Mouse (Mus musculus): ENCODE data around the gene Polr2j. TPM values are rescaled to one million over a fixed set of nuclear protein-coding genes. Genes with fewer than 3 reads are reported as not detected.

Polr2j gene
- polyA plus RNA-seq, 1 experiment: 139 TPM

DNA sequence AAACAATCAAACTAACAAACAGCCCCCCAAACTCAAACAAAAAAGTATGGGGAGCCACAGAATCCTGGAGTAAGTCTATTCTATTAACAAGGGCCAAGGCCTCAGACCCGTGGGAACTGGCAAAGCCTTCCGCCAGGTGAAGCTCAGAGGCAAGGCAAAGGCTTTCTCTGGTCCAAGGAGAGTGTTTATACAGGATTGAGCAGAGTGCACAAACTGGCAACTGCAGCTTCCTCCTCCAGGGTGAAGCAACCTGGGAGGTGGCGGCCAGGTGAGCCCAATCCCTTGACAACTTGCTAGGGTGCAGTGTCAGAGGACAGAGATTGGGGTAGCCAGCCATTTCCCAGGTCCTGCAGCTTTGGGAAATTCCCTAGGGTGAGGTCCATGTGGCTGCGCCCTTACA, 50.9 kb downstream of the Polr2j start:
- no peak overlapping the region for H3ac ChIP-seq (ENCODE audit: control insufficient read depth, insufficient read length)
- no peaks in the 10 kb centered on the region for H3K27me3 ChIP-seq (ENCODE audit: control insufficient read depth, insufficient read depth, insufficient read length)
- no peak overlapping the region for H3K4me3 ChIP-seq
- H3K79me2 ChIP-seq (ENCODE audit: control insufficient read depth, insufficient read depth): peaks cover 10% of the 10 kb centered on the region
- TF ChIP-seq MAX (IDR thresholded peaks at IDR 0.05; ENCODE audit: low read depth) (no peak), MYOD1 (IDR thresholded peaks at IDR 0.05; ENCODE audit: control insufficient read depth in 1 of 3, insufficient read length in 2 of 3, low read depth in 2 of 3) (no peak), E2F4 (IDR thresholded peaks at IDR 0.05; ENCODE audit: insufficient read depth) (no peak), REST (IDR thresholded peaks at IDR 0.05; ENCODE audit: insufficient read depth, insufficient read length) (no peak), TCF12 (IDR thresholded peaks at IDR 0.05; ENCODE audit: insufficient read depth, poor library complexity, severe bottlenecking) (no peak), POLR2AphosphoS2 (IDR thresholded peaks at IDR 0.05; ENCODE audit: insufficient read length, low read depth) (no peak)
- H3K4me2 ChIP-seq (ENCODE audit: low read depth): no peak overlapping the region
- peaks cover 5% of the 10 kb centered on the region for H3K36me3 ChIP-seq (ENCODE audit: control insufficient read depth, insufficient read depth)

DNA sequence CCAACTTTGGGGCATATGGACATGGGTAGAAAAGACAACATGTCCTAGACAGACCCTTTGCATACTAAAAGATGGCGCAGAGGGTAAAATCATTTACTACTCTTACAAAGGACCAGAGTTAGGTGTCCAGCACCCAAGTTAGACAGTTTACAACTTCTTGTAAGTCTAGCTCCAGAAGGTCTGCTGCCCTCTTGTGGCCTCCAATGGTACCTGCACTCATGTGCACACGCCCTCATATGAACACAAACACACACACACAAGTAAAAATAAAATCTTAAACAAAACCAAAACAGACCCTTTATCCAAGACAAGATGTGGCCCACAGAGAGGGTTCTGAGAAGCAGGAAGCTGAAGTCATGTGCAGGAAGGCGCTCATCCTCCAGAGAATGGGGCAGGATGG, 51.6 kb downstream of the Polr2j start:
- H3ac ChIP-seq (ENCODE audit: control insufficient read depth, insufficient read length): no peak overlapping the region
- no peaks in the 10 kb centered on the region for H3K27me3 ChIP-seq (ENCODE audit: control insufficient read depth, insufficient read depth, insufficient read length)
- H3K79me2 ChIP-seq (ENCODE audit: control insufficient read depth, insufficient read depth): peaks cover 10% of the 10 kb centered on the region
- H3K36me3 ChIP-seq (ENCODE audit: control insufficient read depth, insufficient read depth): peaks cover 5% of the 10 kb centered on the region
- no peak for TF ChIP-seq REST (IDR thresholded peaks at IDR 0.05; ENCODE audit: insufficient read depth, insufficient read length)
- no peak for TF ChIP-seq MYOG (IDR thresholded peaks at IDR 0.05; ENCODE audit: control insufficient read depth in 1 of 3, insufficient read depth in 1 of 3, insufficient read length in 2 of 3, low read depth in 2 of 3)
- no peak for TF ChIP-seq USF1 (IDR thresholded peaks at IDR 0.05; ENCODE audit: low read depth)
- TF ChIP-seq POLR2A (IDR thresholded peaks at IDR 0.05; ENCODE audit: insufficient read length, low read depth): no peak
- TF ChIP-seq E2F4 (IDR thresholded peaks at IDR 0.05; ENCODE audit: insufficient read depth): no peak
- no peak for TF ChIP-seq TCF12 (IDR thresholded peaks at IDR 0.05; ENCODE audit: insufficient read depth, poor library complexity, severe bottlenecking)
- TF ChIP-seq MAX (IDR thresholded peaks at IDR 0.05; ENCODE audit: low read depth): no peak
- TF ChIP-seq POLR2AphosphoS2 (IDR thresholded peaks at IDR 0.05; ENCODE audit: insufficient read length, low read depth): no peak
- TF ChIP-seq CEBPB (IDR thresholded peaks at IDR 0.05; ENCODE audit: insufficient read depth, poor library complexity, severe bottlenecking): no peak
- TF ChIP-seq MYOD1 (IDR thresholded peaks at IDR 0.05; ENCODE audit: control insufficient read depth in 1 of 3, insufficient read length in 2 of 3, low read depth in 2 of 3): no peak
- no peak for TF ChIP-seq TCF3 (IDR thresholded peaks at IDR 0.05; ENCODE audit: insufficient read length, low read depth)
- no peak for TF ChIP-seq SRF (IDR thresholded peaks at IDR 0.05; ENCODE audit: control insufficient read depth, insufficient read length, low read depth)
- no peak overlapping the region for H3K4me2 ChIP-seq (ENCODE audit: low read depth)
- no peak overlapping the region for H3K4me3 ChIP-seq

DNA sequence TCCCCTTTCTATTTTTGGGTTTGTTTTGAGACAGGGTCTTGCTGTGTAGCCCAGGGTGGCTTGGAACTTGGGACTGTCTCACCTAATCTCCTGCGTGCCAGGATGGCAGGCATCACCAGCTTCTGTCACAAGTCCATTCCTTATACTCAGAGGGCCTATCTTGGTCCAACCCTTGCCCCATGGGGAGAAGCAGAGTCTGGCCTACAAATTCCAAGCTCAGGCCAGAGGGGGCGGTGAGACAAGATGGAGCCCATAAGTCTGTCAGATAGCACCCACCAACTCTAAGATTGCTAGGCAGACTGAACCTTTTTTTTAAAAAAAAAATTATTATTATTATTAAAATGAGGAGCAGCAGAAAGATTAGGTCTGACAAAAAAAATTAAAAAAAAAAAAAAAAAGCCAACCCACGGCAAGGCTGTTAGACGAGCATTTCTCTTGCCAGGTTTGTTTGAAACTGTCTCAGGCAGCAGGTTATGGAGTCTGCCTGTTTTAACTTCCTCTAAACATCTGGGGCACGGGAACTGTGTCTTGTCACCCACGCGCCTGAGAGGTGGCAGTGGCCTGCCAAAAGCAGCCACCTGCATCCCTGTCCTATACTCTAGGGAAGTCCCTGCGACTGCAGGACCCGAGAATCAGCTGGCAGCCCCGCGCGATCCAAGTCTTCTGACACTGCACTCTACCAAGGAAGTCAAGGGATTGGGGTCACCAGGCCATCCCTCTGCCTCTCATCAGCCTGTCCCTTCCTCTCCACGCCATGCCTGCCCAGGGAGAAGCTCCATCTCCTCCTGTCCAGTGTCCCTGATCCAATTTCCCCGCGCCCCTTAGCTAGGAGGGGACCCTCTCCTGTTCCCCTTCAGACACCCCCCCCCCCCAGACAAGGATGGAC, 53.4 kb downstream of the Polr2j start:
- peak overlapping the region; percentile 67 for H3K4me3 ChIP-seq
- no peak for TF ChIP-seq MYOG (IDR thresholded peaks at IDR 0.05; ENCODE audit: control insufficient read depth in 1 of 3, insufficient read depth in 1 of 3, insufficient read length in 2 of 3, low read depth in 2 of 3)
- TF ChIP-seq TCF3 (IDR thresholded peaks at IDR 0.05; ENCODE audit: insufficient read length, low read depth): no peak
- no peak for TF ChIP-seq TCF12 (IDR thresholded peaks at IDR 0.05; ENCODE audit: insufficient read depth, poor library complexity, severe bottlenecking)
- no peak for TF ChIP-seq POLR2AphosphoS2 (IDR thresholded peaks at IDR 0.05; ENCODE audit: insufficient read length, low read depth)
- no peak for TF ChIP-seq MAX (IDR thresholded peaks at IDR 0.05; ENCODE audit: low read depth)
- no peak for TF ChIP-seq USF1 (IDR thresholded peaks at IDR 0.05; ENCODE audit: low read depth)
- TF ChIP-seq E2F4 (IDR thresholded peaks at IDR 0.05; ENCODE audit: insufficient read depth): no peak
- TF ChIP-seq SRF (IDR thresholded peaks at IDR 0.05; ENCODE audit: control insufficient read depth, insufficient read length, low read depth): no peak
- TF ChIP-seq CEBPB (IDR thresholded peaks at IDR 0.05; ENCODE audit: insufficient read depth, poor library complexity, severe bottlenecking): no peak
- TF ChIP-seq MYOD1 (IDR thresholded peaks at IDR 0.05; ENCODE audit: control insufficient read depth in 1 of 3, insufficient read length in 2 of 3, low read depth in 2 of 3): no peak
- no peak for TF ChIP-seq POLR2A (IDR thresholded peaks at IDR 0.05; ENCODE audit: insufficient read length, low read depth)
- TF ChIP-seq REST (IDR thresholded peaks at IDR 0.05; ENCODE audit: insufficient read depth, insufficient read length): no peak

DNA sequence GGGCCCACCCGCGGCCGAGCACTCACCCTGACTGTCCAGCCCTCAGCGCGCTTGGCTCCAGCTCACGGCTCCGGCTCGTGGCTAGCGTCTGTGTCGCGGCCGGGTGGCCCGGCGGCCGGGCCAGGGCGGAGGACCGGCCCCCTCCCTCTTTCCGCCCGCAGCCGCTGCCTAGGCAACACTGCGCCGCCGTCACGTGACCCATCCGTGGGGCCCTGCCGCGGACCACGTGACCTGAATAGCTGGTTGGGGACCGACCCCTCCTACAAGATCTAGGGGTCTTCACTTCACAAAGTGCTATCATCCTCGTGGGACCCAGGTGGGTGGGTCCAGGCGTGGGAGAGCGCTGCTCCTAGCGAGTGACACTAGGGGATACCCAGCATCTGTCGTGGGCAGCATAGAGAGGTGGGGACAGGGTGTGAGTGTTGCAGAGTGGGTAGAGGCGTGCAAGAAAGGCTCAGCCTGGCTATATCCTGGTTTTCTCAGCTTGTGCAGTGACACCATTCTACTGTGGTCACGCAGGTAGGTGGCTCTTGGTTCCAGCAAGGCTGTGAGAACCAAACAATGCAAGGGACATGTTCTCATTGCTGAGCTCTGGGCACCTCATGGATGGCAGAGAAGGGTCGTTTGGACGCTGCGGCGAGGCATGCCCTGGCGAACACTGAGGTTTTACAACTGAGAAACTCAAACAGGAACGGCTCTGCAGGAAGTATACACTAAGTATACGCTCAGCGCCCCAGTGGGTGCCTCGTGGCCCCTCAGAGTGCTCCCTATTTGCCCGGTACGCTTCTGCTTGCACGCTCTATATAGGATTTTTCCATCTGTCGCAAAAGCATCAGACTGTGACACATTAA, 54.3 kb downstream of the Polr2j start, which contains the start of gene Orai2:
Orai2 (minus strand) TSS at position 202 of the 851 bp plus-strand sequence.
- Histone ChIP-seq H3K36me3 (ENCODE audit: control insufficient read depth, insufficient read depth) (peaks cover 5% of the 10 kb centered on the region), H3ac (ENCODE audit: control insufficient read depth, insufficient read length) (peak within 1 kb of the TSS; percentile 32), H3K79me2 (ENCODE audit: control insufficient read depth, insufficient read depth) (peaks cover 10% of the 10 kb centered on the region), H3K4me3 (peak within 1 kb of the TSS; percentile 67), H3K27me3 (ENCODE audit: control insufficient read depth, insufficient read depth, insufficient read length) (no peaks in the 10 kb centered on the region), H3K4me2 (ENCODE audit: low read depth) (peak within 1 kb of the TSS; percentile 92)
- TF ChIP-seq CEBPB (IDR thresholded peaks at IDR 0.05; ENCODE audit: insufficient read depth, poor library complexity, severe bottlenecking): no peak
- TF ChIP-seq USF1 (IDR thresholded peaks at IDR 0.05; ENCODE audit: low read depth): peak; percentile 98
- peak; percentile 56 for TF ChIP-seq POLR2A (IDR thresholded peaks at IDR 0.05; ENCODE audit: insufficient read length, low read depth)

More for the DNA sequence above, 53.4 kb downstream of the Polr2j start:
- peaks cover 5% of the 10 kb centered on the region for H3K36me3 ChIP-seq (ENCODE audit: control insufficient read depth, insufficient read depth)
- peak overlapping the region; percentile 32 for H3ac ChIP-seq (ENCODE audit: control insufficient read depth, insufficient read length)
- no peaks in the 10 kb centered on the region for H3K27me3 ChIP-seq (ENCODE audit: control insufficient read depth, insufficient read depth, insufficient read length)
- peak overlapping the region; percentile 83 for H3K4me2 ChIP-seq (ENCODE audit: low read depth)
- H3K79me2 ChIP-seq (ENCODE audit: control insufficient read depth, insufficient read depth): peaks cover 10% of the 10 kb centered on the region
